Mouse (Mus musculus) cerebellum, adult 2 months (tissue): ENCODE results near the gene A3galt2.

Source experiments
- CTCF ChIP-seq: fragments of 200-500 bp; IDR thresholded peaks from 2 replicates; pipeline ENCODE4 v1.5.1; 2011; ENCODE audit warnings: low read depth, mild to moderate bottlenecking, control low read depth, low read length, moderate library complexity, borderline replicate concordance; ENCODE audit not compliant: insufficient read depth
- POLR2A ChIP-seq: fragments of 200-500 bp; IDR thresholded peaks from 2 replicates; pipeline ENCODE4 v1.6.1; 2011; ENCODE audit warnings: low read length, control low read depth, borderline replicate concordance; ENCODE audit not compliant: insufficient read depth

DNA sequence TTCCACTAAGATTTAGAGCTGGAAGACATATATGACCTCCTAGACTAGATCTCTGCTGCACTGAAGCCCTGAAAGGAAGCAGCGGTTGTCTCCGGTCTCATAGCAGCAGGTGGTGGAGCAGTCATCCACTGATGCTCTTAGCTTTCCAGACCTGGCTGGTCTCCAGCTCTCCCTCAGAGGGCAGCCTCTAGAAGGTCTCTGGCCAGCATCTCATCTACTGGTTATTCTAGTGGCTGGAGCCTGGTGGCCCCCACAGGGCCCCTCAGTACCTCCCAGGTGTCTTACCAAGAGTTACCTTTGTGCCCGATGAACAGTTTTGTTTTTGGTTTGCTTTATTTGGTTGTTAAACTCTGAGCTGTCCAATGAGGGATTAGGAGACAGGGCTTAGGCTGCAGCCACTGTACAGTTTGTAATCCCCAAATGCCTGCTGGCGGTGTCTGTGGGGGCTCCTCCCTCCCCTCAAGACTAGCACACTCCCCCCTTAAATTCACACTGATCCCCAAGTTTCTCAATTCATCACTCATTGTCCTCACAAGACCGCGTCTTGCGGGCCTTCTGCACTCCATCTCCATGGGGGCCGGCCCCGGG lies 34.0 kb upstream of the A3galt2 start:
- TF ChIP-seq POLR2A (no peak), CTCF (no peak)
